Mouse (Mus musculus) left cerebral cortex, postnatal 25 days (tissue): ENCODE results near the gene Slpi. TPM values are rescaled to one million over a fixed set of nuclear protein-coding genes. Genes with fewer than 3 reads are reported as not detected.
"Not testable (repeated sequence)": the region's sequence is repeated elsewhere in the genome, so short reads cannot be mapped to it uniquely, and the experiment has no call there.

ENCODE experiments used
- DNase-seq, 2 experiments: peaks; one replicate each; pipeline ENCODE4 v3.0.0; 2022; ENCODE audit warnings: low spot score in 2 of 2, mixed read lengths in 1 of 2
- intact Hi-C: fragments of 180-260 bp; cut with DNase I; formaldehyde crosslinking; loops from one replicate; pipeline ENCODE4 v1.15.1; 2025
- microRNA-seq, 2 experiments: library from miRNA; unstranded; fragments of <30 nt; microRNA quantifications; one replicate each; pipeline ENCODE4 v1.2.0; 2022
- total RNA-seq, 2 experiments: library from RNA; stranded (reverse); gene quantifications; 2 replicates each; pipeline ENCODE4 v1.2.3; 2021

Slpi gene
- total RNA-seq, 2 experiments from 2014 or later = not detected

GRCm38 (mm10) chr2:164348980-164349379, 39.9 kb downstream of the Slpi start:
- peak in 1 of 2 experiments; percentile 14 for DNase-seq
- intact Hi-C loops = loop anchor here (5.0 kb wide), 1 partner anchor 247 kb away; no protein-coding TSS in a partner anchor

GRCm38 (mm10) chr2:164347697-164348096, 41.2 kb downstream of the Slpi start:
- intact Hi-C loops = loop anchor here (5.0 kb wide), 1 partner anchor 245 kb away; no protein-coding TSS in a partner anchor

GRCm38 (mm10) chr2:164343732-164344131, 45.2 kb downstream of the Slpi start:
- DNase-seq, intact Hi-C loops: not testable (repeated sequence)

More at GRCm38 (mm10) chr2:164347697-164348096, 41.2 kb downstream of the Slpi start:
- DNase-seq = not testable (repeated sequence)

GRCm38 (mm10) chr2:164332440-164332839, 56.5 kb downstream of the Slpi start, which contains the start of gene Svs5:
Gene Svs5 (plus strand): TSS chr2:164332740.
- DNase-seq, intact Hi-C loops: not testable (repeated sequence)

GRCm38 (mm10) chr2:164320983-164321382, 67.9 kb downstream of the Slpi start:
- intact Hi-C loops = no loop called here
- no peak for DNase-seq

GRCm38 (mm10) chr2:164316451-164316850, 72.4 kb downstream of the Slpi start, which contains the start of gene Svs6:
Gene Svs6 (plus strand): TSS chr2:164316751.
- intact Hi-C loops, DNase-seq: not testable (repeated sequence)

GRCm38 (mm10) chr2:164315460-164315859, 73.4 kb downstream of the Slpi start:
- peak in 1 of 2 experiments; percentile 34 for DNase-seq
- intact Hi-C loops = not testable (repeated sequence)

GRCm38 (mm10) chr2:164312599-164312998, 76.3 kb downstream of the Slpi start:
- intact Hi-C loops = no loop called here
- peak in 1 of 2 experiments; percentile 53 for DNase-seq

Small RNA genes within 50 kb of the gene (microRNA-seq; reads per million reads assigned to microRNA genes)
- gene Mir7678 = 0 reads per million in 2 experiments

Other genes starting within 250 kb of the Slpi start
- gene Kcns1, start 218.0 kb downstream of the Slpi start, total RNA-seq = 10 to 100 TPM; 14.2 to 17.2 TPM
- not detected for gene Wfdc5, start 206.4 kb downstream of the Slpi start, total RNA-seq
- not detected for gene Wfdc12, start 198.5 kb downstream of the Slpi start, total RNA-seq
- gene Wfdc15a, start 189.0 kb downstream of the Slpi start, total RNA-seq = not detected
- gene Wfdc15b, start 167.4 kb downstream of the Slpi start, total RNA-seq = not detected
- gene Svs2, start 150.6 kb downstream of the Slpi start, total RNA-seq = not detected
- not detected for gene Svs3b, start 132.5 kb downstream of the Slpi start, total RNA-seq
- gene Svs4, start 110.6 kb downstream of the Slpi start, total RNA-seq = not detected
- not detected for gene Svs3a, start 99.8 kb downstream of the Slpi start, total RNA-seq
- gene Svs6, start 72.3 kb downstream of the Slpi start, total RNA-seq = not detected
- gene Svs5, start 56.4 kb downstream of the Slpi start, total RNA-seq = not detected
- gene Rbpjl, start 14.0 kb upstream of the Slpi start, total RNA-seq = under 1 TPM; 0.41 to 0.43 TPM
- gene Matn4, start 16.1 kb upstream of the Slpi start, total RNA-seq = 10 to 100 TPM; 11.5 to 13.8 TPM
- 10 to 100 TPM; 86.7 to 90.7 TPM for gene Sdc4, start 54.8 kb upstream of the Slpi start, total RNA-seq
- 10 to 100 TPM; 38.0 to 39.7 TPM for gene Sys1, start 67.9 kb upstream of the Slpi start, total RNA-seq
- 10 to 100 TPM; 11.4 to 13.1 TPM for gene Gm20458, start 71.9 kb upstream of the Slpi start, total RNA-seq
- not detected for gene Trp53tg5, start 84.6 kb upstream of the Slpi start, total RNA-seq
- gene Dbndd2, start 97.0 kb upstream of the Slpi start, total RNA-seq = 100 to 1,000 TPM; 114 to 127 TPM
- 10 to 100 TPM; 92.5 to 94.5 TPM for gene Pigt, start 108.4 kb upstream of the Slpi start, total RNA-seq
- 1 to 10 TPM in 1 of 2 experiments, under 1 TPM in 1; 0.71 to 1.3 TPM for gene Wfdc2, start 173.3 kb upstream of the Slpi start, total RNA-seq
- gene Spint3, start 184.4 kb upstream of the Slpi start, total RNA-seq = not detected
- gene Wfdc6a, start 196.4 kb upstream of the Slpi start, total RNA-seq = under 1 TPM in 1 of 2 experiments, not detected in 1; 0.46 TPM
- gene Eppin, start 204.5 kb upstream of the Slpi start, total RNA-seq = not detected
- gene Wfdc6b, start 224.4 kb upstream of the Slpi start, total RNA-seq = not detected
- gene Wfdc8, start 224.5 kb upstream of the Slpi start, total RNA-seq = not detected
- not detected for gene Wfdc16, start 249.7 kb upstream of the Slpi start, total RNA-seq